Mouse (Mus musculus) urinary bladder, postnatal 25 days (tissue): Measurements from ENCODE around the gene Mrps31.
A peak's percentile ranks its signal among the peaks of the same experiment; 100 is the strongest.

Experiments
- DNase-seq: peaks from one replicate; pipeline ENCODE4 v3.0.0; 2022; ENCODE audit warnings: low spot score

The Mrps31 gene

GRCm38 (mm10) chr8:22411282-22411702, at the start of gene Mrps31:
Gene Mrps31, plus strand, starts transcription at chr8:22411361.
- DNase-seq = peak; percentile 74

GRCm38 (mm10) chr8:22376311-22376710, 34.9 kb upstream of the Mrps31 start:
- no peak for DNase-seq

GRCm38 (mm10) chr8:22376903-22377302, 34.3 kb upstream of the Mrps31 start:
- peak; percentile 26 for DNase-seq

GRCm38 (mm10) chr8:22380934-22381333, 30.2 kb upstream of the Mrps31 start:
- no peak for DNase-seq

- DNase-seq = no peak
Measured at GRCm38 (mm10) chr8:22382824-22383595, 28.2 kb upstream of the Mrps31 start.

GRCm38 (mm10) chr8:22385158-22385557, 26.0 kb upstream of the Mrps31 start:
- DNase-seq = no peak

GRCm38 (mm10) chr8:22389874-22390273, 21.3 kb upstream of the Mrps31 start:
- DNase-seq = no peak

GRCm38 (mm10) chr8:22390766-22391463, 20.2 kb upstream of the Mrps31 start:
- DNase-seq = no peak

GRCm38 (mm10) chr8:22394471-22394870, 16.7 kb upstream of the Mrps31 start:
- no peak for DNase-seq

- DNase-seq = no peak
Measured at GRCm38 (mm10) chr8:22395256-22395655, 15.9 kb upstream of the Mrps31 start.

- no peak for DNase-seq
Measured at GRCm38 (mm10) chr8:22397811-22398141, 13.4 kb upstream of the Mrps31 start.

GRCm38 (mm10) chr8:22398142-22398951, 12.8 kb upstream of the Mrps31 start, which contains the start of gene Slc25a15:
Gene Slc25a15, minus strand, starts transcription at chr8:22398597.
- DNase-seq = peak; percentile 87

- no peak for DNase-seq
Measured at GRCm38 (mm10) chr8:22399285-22399880, 11.8 kb upstream of the Mrps31 start.

GRCm38 (mm10) chr8:22400593-22400992, 10.6 kb upstream of the Mrps31 start:
- no peak for DNase-seq

GRCm38 (mm10) chr8:22403235-22403634, 7.9 kb upstream of the Mrps31 start:
- no peak for DNase-seq

GRCm38 (mm10) chr8:22405733-22406132, 5.4 kb upstream of the Mrps31 start:
- no peak for DNase-seq

GRCm38 (mm10) chr8:22410688-22411281, 376 bp upstream of the Mrps31 start:
- DNase-seq = no peak

GRCm38 (mm10) chr8:22411971-22412370, 810 bp downstream of the Mrps31 start:
- no peak for DNase-seq
